Mouse (Mus musculus): Measurements from ENCODE around the gene Rmi2.

Rmi2 gene

GRCm38 (mm10) chr16:10925591-10926180, 90.8 kb downstream of the Rmi2 start:
- DNase-seq (ENCODE audit: low read depth) = no peak

DNA sequence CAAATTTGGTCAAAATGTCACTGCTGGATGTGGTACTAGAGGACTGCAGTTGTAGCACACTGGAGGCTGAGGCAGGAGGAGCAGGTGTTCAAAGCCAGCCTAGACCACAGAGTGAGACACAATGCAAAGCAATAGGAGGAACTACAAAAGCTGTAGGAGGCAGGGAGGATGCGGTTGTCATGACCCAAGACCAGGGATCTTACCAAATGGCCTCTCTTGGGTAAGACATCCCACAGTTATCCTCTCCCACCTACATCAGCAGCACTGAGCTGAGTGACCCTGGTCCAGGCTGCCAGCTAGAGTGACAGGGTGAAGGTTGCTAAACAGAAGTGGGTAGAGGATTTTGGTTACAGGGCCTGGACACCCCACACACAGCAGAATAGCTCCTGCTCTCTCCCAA, 92.2 kb downstream of the Rmi2 start:
- DNase-seq (ENCODE audit: low read depth) = no peak

DNA sequence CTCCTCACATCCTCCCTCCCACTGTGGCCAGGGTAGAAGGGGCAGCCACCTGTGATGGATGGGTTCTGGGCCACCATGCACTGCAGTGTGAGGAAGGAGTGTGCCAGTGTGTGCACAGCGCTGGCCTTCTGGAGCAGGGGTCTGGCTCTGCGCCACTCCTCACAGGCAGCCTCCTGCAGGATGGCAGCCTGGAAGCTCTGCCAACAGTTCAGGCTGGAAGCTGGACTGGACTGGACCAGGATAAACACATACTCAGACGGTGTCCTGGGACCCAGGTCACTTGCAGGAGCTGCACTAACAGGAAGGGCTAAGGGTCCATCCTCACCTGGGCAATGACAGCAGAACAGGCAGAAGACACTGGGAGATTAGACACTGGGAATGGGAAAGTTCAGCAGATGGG, 98.5 kb downstream of the Rmi2 start:
- DNase-seq (ENCODE audit: low read depth) = no peak

GRCm38 (mm10) chr16:10934047-10934446, 99.2 kb downstream of the Rmi2 start:
- DNase-seq (ENCODE audit: low read depth) = no peak

DNA sequence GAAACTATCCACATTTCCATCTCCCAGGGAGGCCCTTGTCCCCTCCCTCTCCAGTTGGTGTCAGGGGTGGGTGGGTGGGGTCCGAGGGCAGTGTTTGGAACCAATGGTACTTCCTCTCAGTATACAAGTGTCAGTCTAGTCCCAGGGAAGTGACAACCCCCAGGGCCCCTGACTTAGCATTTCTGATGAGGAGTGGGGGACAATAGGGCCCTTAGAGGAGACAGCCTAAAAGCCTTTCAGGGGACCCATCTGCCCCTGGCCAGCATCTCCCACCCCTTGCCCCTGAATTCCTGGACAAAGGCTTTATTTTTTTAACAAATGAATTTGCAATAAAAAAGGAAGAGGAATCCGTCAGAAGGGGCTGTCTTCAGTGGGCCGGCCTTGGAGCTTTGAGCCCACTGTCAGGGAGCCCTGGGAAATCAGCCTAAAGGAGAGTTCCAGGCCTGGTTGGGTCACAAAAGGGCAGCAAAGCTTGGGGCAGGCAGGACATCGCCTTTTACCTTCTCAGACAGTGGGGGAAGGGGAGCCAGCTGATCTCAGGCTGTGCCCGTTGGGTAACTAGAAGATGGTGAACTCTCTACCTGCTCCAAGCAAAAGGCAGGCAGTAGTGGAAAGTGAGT, 102.0 kb downstream of the Rmi2 start:
- no peak for DNase-seq (ENCODE audit: low read depth)

DNA sequence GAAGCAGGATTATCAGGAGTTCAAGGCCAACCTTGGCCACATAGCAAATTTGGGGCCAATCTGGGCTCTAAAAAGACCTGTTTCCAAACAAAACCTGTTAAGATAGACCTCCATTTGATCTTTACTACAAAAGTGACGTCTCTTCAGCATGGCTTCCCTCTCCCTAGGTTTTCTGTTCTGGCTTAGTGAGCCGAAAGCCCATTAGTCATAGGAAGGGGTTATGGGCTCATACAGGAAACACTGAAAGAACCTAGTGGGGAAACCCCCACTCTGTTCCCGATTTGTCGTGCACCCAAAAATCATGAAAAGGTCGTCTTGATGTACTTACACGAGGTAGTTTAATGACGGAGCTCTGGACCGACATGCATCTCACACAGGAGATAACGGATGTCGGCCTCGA, 102.6 kb downstream of the Rmi2 start:
- no peak for DNase-seq (ENCODE audit: low read depth)

GRCm38 (mm10) chr16:10939932-10940331, 105.1 kb downstream of the Rmi2 start:
- DNase-seq (ENCODE audit: low read depth) = no peak

GRCm38 (mm10) chr16:10940661-10941060, 105.8 kb downstream of the Rmi2 start:
- DNase-seq (ENCODE audit: low read depth) = no peak

Measured in induced T-regulatory cell, adult 2 months (primary cell).